In the genomic region with DNA sequence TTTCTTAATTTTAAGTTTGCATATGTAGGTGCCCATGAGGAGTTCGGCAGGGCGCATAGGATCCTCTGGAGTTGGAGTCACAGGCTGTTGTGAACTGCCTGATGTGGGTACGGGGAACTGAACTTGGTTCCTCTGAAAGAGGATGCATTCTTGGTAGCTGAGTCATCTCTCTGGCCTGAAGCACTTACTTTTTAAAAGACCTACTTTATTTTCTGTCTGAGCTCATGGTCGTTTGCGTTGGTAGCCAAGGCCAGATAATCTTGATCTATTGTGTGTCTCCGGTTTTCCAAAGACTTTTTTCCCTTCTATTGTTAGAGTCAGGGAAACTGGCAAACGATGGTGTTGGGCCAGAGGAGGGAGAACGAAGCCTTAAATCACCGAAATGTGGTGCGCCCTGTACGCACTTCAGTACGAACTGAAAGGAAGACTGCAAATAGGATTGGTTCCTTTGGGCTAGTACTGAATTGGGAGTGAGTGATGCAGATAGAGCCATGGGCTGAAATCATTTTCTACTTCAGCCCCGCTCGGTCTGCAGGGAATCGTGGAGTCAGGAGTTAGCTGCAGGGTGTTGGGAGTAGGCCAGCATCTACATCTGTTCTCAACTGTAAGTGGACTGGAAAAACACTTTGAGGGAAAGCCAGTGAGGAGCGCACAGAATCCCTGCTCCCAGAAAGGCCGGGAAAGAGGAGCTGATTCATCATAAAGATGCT, we compare ENCODE assay signal across 8 mouse cellular contexts. TPM values are rescaled to one million over a fixed set of nuclear protein-coding genes. Genes with fewer than 3 reads are reported as not detected.
DNase-seq lines count a peak whose midpoint lies in the region; ATAC-seq lines count a peak whose summit lies in the region.

No protein-coding gene starts in this region.

- H3K4me3 ChIP-seq in intestine, embryonic 15.5 days (replicated peaks), result no peak overlapping the region
- peak overlapping the region; percentile 31 for H3K4me3 ChIP-seq in liver, embryonic 12.5 days

- no peak overlapping the region for H3K9ac ChIP-seq in intestine, embryonic 15.5 days
- no peak overlapping the region; the same call in 1 of the 2 replicates for H3K9ac ChIP-seq in liver, embryonic 12.5 days

- H3K27me3 ChIP-seq in intestine, embryonic 15.5 days (replicated peaks), result no peaks in the 10 kb centered on the region
- no peaks in the 10 kb centered on the region for H3K27me3 ChIP-seq in liver, embryonic 12.5 days (replicated peaks)

- H3K4me1 ChIP-seq in intestine, embryonic 15.5 days (replicated peaks), result peaks cover 2% of the 10 kb centered on the region; the same call in 1 of the 2 replicates
- H3K4me1 ChIP-seq in liver, embryonic 12.5 days, result peaks cover 17% of the 10 kb centered on the region

- H3K9me3 ChIP-seq in intestine, embryonic 15.5 days, result no peaks in the 10 kb centered on the region
- no peaks in the 10 kb centered on the region for H3K9me3 ChIP-seq in liver, embryonic 12.5 days (replicated peaks)

- H3K4me2 ChIP-seq in intestine, embryonic 15.5 days (replicated peaks), result peak overlapping the region; percentile 33
- peak overlapping the region; percentile 64 for H3K4me2 ChIP-seq in liver, embryonic 12.5 days

- WGBS in intestine, embryonic 15.5 days, result 49% methylated on average over 17 of the region's 17 CpGs
- WGBS in liver, embryonic 12.5 days (ENCODE audit: insufficient replicate concordance), result 25% methylated on average over 17 of the region's 17 CpGs

- no peaks in the 10 kb centered on the region for H3K36me3 ChIP-seq in intestine, embryonic 15.5 days
- no peaks in the 10 kb centered on the region for H3K36me3 ChIP-seq in liver, embryonic 12.5 days

- peak overlapping the region; percentile 71 for H3K27ac ChIP-seq in intestine, embryonic 15.5 days
- H3K27ac ChIP-seq in liver, embryonic 12.5 days, result peak overlapping the region; percentile 31

- DNase-seq in testis, postnatal 14 days (ENCODE audit: low spot score), result peak; percentile 24
- DNase-seq in testis, postnatal 10 days (ENCODE audit: low spot score), result no peak
- peak; percentile 11 for DNase-seq in c-Kit-positive CD71-positive TER-119-positive erythroid progenitor cells, embryonic 14.5 days (ENCODE audit: low spot score)
- peak; percentile 68 for DNase-seq in gastrocnemius, postnatal 10 days
- peak; percentile 18 to 48 for DNase-seq in right cerebral cortex, postnatal 36 days (ENCODE audit: low spot score in 2 of 2)
- no peak for DNase-seq in spleen, adult 18-20 months

- ATAC-seq in intestine, embryonic 15.5 days, result peak; percentile 67
- no peak for ATAC-seq in liver, embryonic 12.5 days

RNA-seq across cellular contexts. Expression of a gene that starts 40.1 kb away (rescaled TPM):
- total RNA-seq in gastrocnemius, postnatal 10 days (2021), result 10 to 100 TPM; 10.5 to 14.6 TPM
- polyA plus RNA-seq in intestine, embryonic 15.5 days (2015; fragmentation: Nextera tagmentation; extraction: Ambion mirVana), result 11.1 and 12.0 TPM in 2 replicates
- 13.7 and 15.0 TPM in 2 replicates for polyA plus RNA-seq in liver, embryonic 12.5 days (2016; fragmentation: Nextera tagmentation; extraction: Ambion mirVana)

Comparison
In these comparisons a context has a peak if more than half of its experiments do, and no peak if none do; other contexts are left out.
1. DNase-seq: peak in testis, postnatal 14 days (single experiment), c-Kit-positive CD71-positive TER-119-positive erythroid progenitor cells, embryonic 14.5 days (single experiment), gastrocnemius, postnatal 10 days (single experiment) and right cerebral cortex, postnatal 36 days (2 of 2); none in testis, postnatal 10 days (single experiment) and spleen, adult 18-20 months (0 of 2).